Mouse (Mus musculus) testis, postnatal 14 days (tissue): ENCODE measurements around the gene Rps29.
A peak's percentile ranks its signal among the peaks of the same experiment; 100 is the strongest.

Experiments used
- DNase-seq: peaks from one replicate; pipeline ENCODE4 v3.0.0; 2021; ENCODE audit warnings: low spot score

The Rps29 gene

GRCm38 (mm10) chr12:69158765-69159577 is at the start of gene Rps29:
Gene Rps29 (minus strand): TSS chr12:69159186.
- peak; percentile 97 for DNase-seq

- no peak for DNase-seq
Measured at GRCm38 (mm10) chr12:69208520-69208919, 49.5 kb upstream of the Rps29 start.

GRCm38 (mm10) chr12:69207926-69208325 is 48.9 kb upstream of the Rps29 start:
- no peak for DNase-seq

GRCm38 (mm10) chr12:69207396-69207795 is 48.4 kb upstream of the Rps29 start:
- no peak for DNase-seq

GRCm38 (mm10) chr12:69204052-69204833 is 45.3 kb upstream of the Rps29 start, which contains the start of gene Gm49384:
Gene Gm49384 (minus strand): TSS chr12:69204267.
- DNase-seq = no peak

- no peak for DNase-seq
Measured at GRCm38 (mm10) chr12:69198985-69199384, 40.0 kb upstream of the Rps29 start.

- DNase-seq = peak; percentile 83
Measured at GRCm38 (mm10) chr12:69198164-69198535, 39.2 kb upstream of the Rps29 start, which contains the start of gene Dnaaf2. Gene Dnaaf2 (minus strand): TSS chr12:69198429.

GRCm38 (mm10) chr12:69197378-69198163 is 38.6 kb upstream of the Rps29 start:
- peak; percentile 62 for DNase-seq

GRCm38 (mm10) chr12:69196444-69197377 is 37.7 kb upstream of the Rps29 start, which contains the start of gene Gm49383:
Gene Gm49383 (minus strand): TSS chr12:69197104.
- DNase-seq = peak; percentile 74

GRCm38 (mm10) chr12:69192637-69193036 is 33.7 kb upstream of the Rps29 start:
- DNase-seq = no peak

- no peak for DNase-seq
Measured at GRCm38 (mm10) chr12:69191396-69191795, 32.4 kb upstream of the Rps29 start.

GRCm38 (mm10) chr12:69190522-69190921 is 31.5 kb upstream of the Rps29 start:
- no peak for DNase-seq

- DNase-seq = no peak
Measured at GRCm38 (mm10) chr12:69190074-69190473, 31.1 kb upstream of the Rps29 start.

GRCm38 (mm10) chr12:69186811-69187471 is 28.0 kb upstream of the Rps29 start:
- no peak for DNase-seq

- DNase-seq = no peak
Measured at GRCm38 (mm10) chr12:69185371-69185770, 26.4 kb upstream of the Rps29 start.

- DNase-seq = peak; percentile 76
Measured at GRCm38 (mm10) chr12:69184342-69185295, 25.6 kb upstream of the Rps29 start.

GRCm38 (mm10) chr12:69183583-69184308 is 24.8 kb upstream of the Rps29 start, which contains the start of the genes Rpl36al and Mgat2:
Gene Rpl36al (minus strand): TSS chr12:69184083.
Gene Mgat2 (plus strand): TSS chr12:69184157.
- DNase-seq = peak; percentile 99

- DNase-seq = no peak
Measured at GRCm38 (mm10) chr12:69181800-69182199, 22.8 kb upstream of the Rps29 start.
